Mouse (Mus musculus): ENCODE results near the gene Hoxd10.

DNA sequence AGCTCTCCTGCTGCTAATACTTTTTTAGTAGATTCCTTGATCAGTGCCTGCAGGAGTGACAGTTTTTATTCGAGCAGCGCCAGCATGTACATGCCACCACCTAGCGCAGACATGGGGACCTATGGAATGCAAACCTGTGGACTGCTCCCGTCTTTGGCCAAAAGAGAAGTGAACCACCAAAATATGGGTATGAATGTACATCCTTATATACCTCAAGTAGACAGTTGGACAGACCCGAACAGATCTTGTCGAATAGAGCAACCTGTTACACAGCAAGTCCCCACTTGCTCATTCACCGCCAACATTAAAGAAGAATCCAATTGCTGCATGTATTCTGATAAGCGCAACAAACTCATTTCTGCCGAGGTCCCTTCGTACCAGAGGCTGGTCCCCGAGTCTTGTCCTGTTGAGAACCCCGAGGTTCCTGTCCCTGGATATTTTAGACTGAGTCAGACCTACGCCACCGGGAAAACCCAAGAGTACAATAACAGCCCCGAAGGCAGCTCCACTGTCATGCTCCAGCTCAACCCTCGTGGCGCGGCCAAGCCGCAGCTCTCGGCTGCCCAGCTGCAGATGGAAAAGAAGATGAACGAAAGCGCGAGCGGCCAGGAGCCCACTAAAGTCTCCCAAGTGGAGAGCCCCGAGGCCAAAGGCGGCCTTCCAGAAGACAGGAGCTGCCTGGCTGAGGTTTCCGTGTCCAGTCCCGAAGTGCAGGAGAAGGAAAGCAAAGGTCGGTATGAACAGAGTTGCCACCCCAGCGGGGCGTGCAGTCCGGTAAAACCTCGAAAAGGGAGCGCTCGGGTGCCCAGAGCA is 477 bp downstream of the Hoxd10 start:
- no peak for TF ChIP-seq POLR2A (IDR thresholded peaks at IDR 0.05; ENCODE audit: extremely low read depth, insufficient read depth, low read length)
- TF ChIP-seq CTCF (IDR thresholded peaks at IDR 0.05; ENCODE audit: low read depth, low read length), result no peak
